Mouse (Mus musculus): ENCODE measurements around the gene Hoxa3. TPM values are rescaled to one million over a fixed set of nuclear protein-coding genes. Genes with fewer than 3 reads are reported as not detected.

Hoxa3 gene
- polyA plus RNA-seq, 1 experiment, result not detected

GRCm38 (mm10) chr6:52247766-52248637 lies 34.9 kb upstream of the Hoxa3 start:
- H3K27ac ChIP-seq (ENCODE audit: insufficient read depth, low read depth, low read length), result no peak overlapping the region
- H3K4me3 ChIP-seq (ENCODE audit: insufficient read depth, low read depth, low read length), result no peak overlapping the region
- H3K4me1 ChIP-seq (ENCODE audit: control insufficient read depth, insufficient read depth, low read length), result no peaks in the 10 kb centered on the region
- WGBS, result 2% methylated on average over 23 of the region's 23 CpGs
- no peak for TF ChIP-seq POLR2A (IDR thresholded peaks at IDR 0.05; ENCODE audit: insufficient read depth, low read depth, low read length)
- no peak for TF ChIP-seq CTCF (IDR thresholded peaks at IDR 0.05; ENCODE audit: insufficient read depth, low read depth, low read length)

GRCm38 (mm10) chr6:52246916-52247315 lies 33.8 kb upstream of the Hoxa3 start:
- Histone ChIP-seq H3K4me1 (ENCODE audit: control insufficient read depth, insufficient read depth, low read length) (no peaks in the 10 kb centered on the region), H3K27ac (ENCODE audit: insufficient read depth, low read depth, low read length) (no peak overlapping the region), H3K4me3 (ENCODE audit: insufficient read depth, low read depth, low read length) (no peak overlapping the region)
- TF ChIP-seq CTCF (IDR thresholded peaks at IDR 0.05; ENCODE audit: insufficient read depth, low read depth, low read length), result no peak
- no peak for TF ChIP-seq POLR2A (IDR thresholded peaks at IDR 0.05; ENCODE audit: insufficient read depth, low read depth, low read length)
- 6% methylated on average over 3 of the region's 3 CpGs for WGBS

GRCm38 (mm10) chr6:52246403-52246803 lies 33.3 kb upstream of the Hoxa3 start:
- no peaks in the 10 kb centered on the region for H3K4me1 ChIP-seq (ENCODE audit: control insufficient read depth, insufficient read depth, low read length)
- TF ChIP-seq POLR2A (IDR thresholded peaks at IDR 0.05; ENCODE audit: insufficient read depth, low read depth, low read length), result no peak
- no peak for TF ChIP-seq CTCF (IDR thresholded peaks at IDR 0.05; ENCODE audit: insufficient read depth, low read depth, low read length)
- no peak overlapping the region for H3K27ac ChIP-seq (ENCODE audit: insufficient read depth, low read depth, low read length)
- H3K4me3 ChIP-seq (ENCODE audit: insufficient read depth, low read depth, low read length), result no peak overlapping the region
- 2% methylated on average over 26 of the region's 26 CpGs for WGBS

GRCm38 (mm10) chr6:52245757-52246142 lies 32.6 kb upstream of the Hoxa3 start, which contains the start of gene Hoxa11:
TSS of gene Hoxa11 (minus strand) at chr6:52245810.
- no peak within 1 kb of the TSS for H3K4me3 ChIP-seq (ENCODE audit: insufficient read depth, low read depth, low read length)
- H3K27ac ChIP-seq (ENCODE audit: insufficient read depth, low read depth, low read length), result no peak within 1 kb of the TSS
- H3K4me1 ChIP-seq (ENCODE audit: control insufficient read depth, insufficient read depth, low read length), result no peaks in the 10 kb centered on the region
- WGBS, result 3% methylated on average over 20 of the region's 20 CpGs
- no peak for TF ChIP-seq POLR2A (IDR thresholded peaks at IDR 0.05; ENCODE audit: insufficient read depth, low read depth, low read length)

- no peak overlapping the region for H3K4me3 ChIP-seq (ENCODE audit: insufficient read depth, low read depth, low read length)
- TF ChIP-seq POLR2A (IDR thresholded peaks at IDR 0.05; ENCODE audit: insufficient read depth, low read depth, low read length) (no peak), CTCF (IDR thresholded peaks at IDR 0.05; ENCODE audit: insufficient read depth, low read depth, low read length) (no peak)
- 2% methylated on average over 71 of the region's 71 CpGs for WGBS
- H3K4me1 ChIP-seq (ENCODE audit: control insufficient read depth, insufficient read depth, low read length), result no peaks in the 10 kb centered on the region
- no peak overlapping the region for H3K27ac ChIP-seq (ENCODE audit: insufficient read depth, low read depth, low read length)
Measured at GRCm38 (mm10) chr6:52245040-52245756, 32.1 kb upstream of the Hoxa3 start.

- Histone ChIP-seq H3K4me1 (ENCODE audit: control insufficient read depth, insufficient read depth, low read length) (no peaks in the 10 kb centered on the region), H3K27ac (ENCODE audit: insufficient read depth, low read depth, low read length) (no peak overlapping the region), H3K4me3 (ENCODE audit: insufficient read depth, low read depth, low read length) (no peak overlapping the region)
- 3% methylated on average over 23 of the region's 23 CpGs for WGBS
- TF ChIP-seq CTCF (IDR thresholded peaks at IDR 0.05; ENCODE audit: insufficient read depth, low read depth, low read length) (no peak), POLR2A (IDR thresholded peaks at IDR 0.05; ENCODE audit: insufficient read depth, low read depth, low read length) (no peak)
Measured at GRCm38 (mm10) chr6:52244471-52245039, 31.4 kb upstream of the Hoxa3 start.

- TF ChIP-seq POLR2A (IDR thresholded peaks at IDR 0.05; ENCODE audit: insufficient read depth, low read depth, low read length) (no peak), CTCF (IDR thresholded peaks at IDR 0.05; ENCODE audit: insufficient read depth, low read depth, low read length) (no peak)
- Histone ChIP-seq H3K27ac (ENCODE audit: insufficient read depth, low read depth, low read length) (no peak overlapping the region), H3K4me3 (ENCODE audit: insufficient read depth, low read depth, low read length) (no peak overlapping the region), H3K4me1 (ENCODE audit: control insufficient read depth, insufficient read depth, low read length) (no peaks in the 10 kb centered on the region)
- 4% methylated on average over 12 of the region's 12 CpGs for WGBS
Measured at GRCm38 (mm10) chr6:52243681-52244121, 30.6 kb upstream of the Hoxa3 start.

- Histone ChIP-seq H3K27ac (ENCODE audit: insufficient read depth, low read depth, low read length) (no peak overlapping the region), H3K4me3 (ENCODE audit: insufficient read depth, low read depth, low read length) (no peak overlapping the region), H3K4me1 (ENCODE audit: control insufficient read depth, insufficient read depth, low read length) (no peaks in the 10 kb centered on the region)
- no peak for TF ChIP-seq POLR2A (IDR thresholded peaks at IDR 0.05; ENCODE audit: insufficient read depth, low read depth, low read length)
- TF ChIP-seq CTCF (IDR thresholded peaks at IDR 0.05; ENCODE audit: insufficient read depth, low read depth, low read length), result no peak
- 5% methylated on average over 4 of the region's 4 CpGs for WGBS
Measured at GRCm38 (mm10) chr6:52242801-52243332, 29.7 kb upstream of the Hoxa3 start.

Data from olfactory bulb, adult 2 months (tissue).